Mouse (Mus musculus): ENCODE data around the gene Etv6. TPM values are rescaled to one million over a fixed set of nuclear protein-coding genes. Genes with fewer than 3 reads are reported as not detected.
A peak's percentile ranks its signal among the peaks of the same experiment; 100 is the strongest.

Etv6 gene
- polyA plus RNA-seq, 1 experiment = 10.5 TPM

- H3K4me3 ChIP-seq (ENCODE audit: insufficient read depth, low read depth, low read length) = no peak overlapping the region
- H3K4me1 ChIP-seq (ENCODE audit: control insufficient read depth, insufficient read depth, insufficient read length, low read length) = peaks cover 27% of the 10 kb centered on the region
Observed at GRCm38 (mm10) chr6:134189174-134189573, 153.7 kb downstream of the Etv6 start.

GRCm38 (mm10) chr6:134189575-134190132 is 154.2 kb downstream of the Etv6 start:
- peaks cover 27% of the 10 kb centered on the region for H3K4me1 ChIP-seq (ENCODE audit: control insufficient read depth, insufficient read depth, insufficient read length, low read length)
- peak overlapping the region; percentile 70 for H3K27ac ChIP-seq (replicated peaks; ENCODE audit: low read depth, low read length)

More at GRCm38 (mm10) chr6:134189174-134189573, 153.7 kb downstream of the Etv6 start:
- peak overlapping the region; percentile 70 for H3K27ac ChIP-seq (replicated peaks; ENCODE audit: low read depth, low read length)

GRCm38 (mm10) chr6:134190597-134191278 is 155.2 kb downstream of the Etv6 start:
- peaks cover 27% of the 10 kb centered on the region for H3K4me1 ChIP-seq (ENCODE audit: control insufficient read depth, insufficient read depth, insufficient read length, low read length)
- H3K27ac ChIP-seq (replicated peaks; ENCODE audit: low read depth, low read length) = no peak overlapping the region
- H3K4me3 ChIP-seq (ENCODE audit: insufficient read depth, low read depth, low read length) = no peak overlapping the region

More at GRCm38 (mm10) chr6:134189575-134190132, 154.2 kb downstream of the Etv6 start:
- no peak overlapping the region for H3K4me3 ChIP-seq (ENCODE audit: insufficient read depth, low read depth, low read length)

GRCm38 (mm10) chr6:134192710-134193109 is 157.2 kb downstream of the Etv6 start:
- H3K4me1 ChIP-seq (ENCODE audit: control insufficient read depth, insufficient read depth, insufficient read length, low read length) = peaks cover 19% of the 10 kb centered on the region
- no peak overlapping the region for H3K27ac ChIP-seq (replicated peaks; ENCODE audit: low read depth, low read length)
- no peak overlapping the region for H3K4me3 ChIP-seq (ENCODE audit: insufficient read depth, low read depth, low read length)

- Histone ChIP-seq H3K4me1 (ENCODE audit: control insufficient read depth, insufficient read depth, insufficient read length, low read length) (peaks cover 29% of the 10 kb centered on the region), H3K4me3 (ENCODE audit: insufficient read depth, low read depth, low read length) (no peak overlapping the region), H3K27ac (replicated peaks; ENCODE audit: low read depth, low read length) (peak overlapping the region; percentile 74)
Observed at GRCm38 (mm10) chr6:134199895-134200294, 164.4 kb downstream of the Etv6 start.

GRCm38 (mm10) chr6:134200577-134200976 is 165.1 kb downstream of the Etv6 start:
- peaks cover 30% of the 10 kb centered on the region for H3K4me1 ChIP-seq (ENCODE audit: control insufficient read depth, insufficient read depth, insufficient read length, low read length)
- no peak overlapping the region for H3K4me3 ChIP-seq (ENCODE audit: insufficient read depth, low read depth, low read length)
- peak overlapping the region; percentile 74 for H3K27ac ChIP-seq (replicated peaks; ENCODE audit: low read depth, low read length)

- peaks cover 39% of the 10 kb centered on the region for H3K4me1 ChIP-seq (ENCODE audit: control insufficient read depth, insufficient read depth, insufficient read length, low read length)
- no peak overlapping the region for H3K4me3 ChIP-seq (ENCODE audit: insufficient read depth, low read depth, low read length)
- H3K27ac ChIP-seq (replicated peaks; ENCODE audit: low read depth, low read length) = no peak overlapping the region; the same call in 1 of the 2 replicates
Observed at GRCm38 (mm10) chr6:134202176-134202575, 166.7 kb downstream of the Etv6 start.

GRCm38 (mm10) chr6:134205163-134205562 is 169.7 kb downstream of the Etv6 start:
- Histone ChIP-seq H3K4me3 (ENCODE audit: insufficient read depth, low read depth, low read length) (no peak overlapping the region), H3K4me1 (ENCODE audit: control insufficient read depth, insufficient read depth, insufficient read length, low read length) (peaks cover 46% of the 10 kb centered on the region), H3K27ac (replicated peaks; ENCODE audit: low read depth, low read length) (no peak overlapping the region)

GRCm38 (mm10) chr6:134205726-134206125 is 170.2 kb downstream of the Etv6 start:
- no peak overlapping the region for H3K4me3 ChIP-seq (ENCODE audit: insufficient read depth, low read depth, low read length)
- H3K4me1 ChIP-seq (ENCODE audit: control insufficient read depth, insufficient read depth, insufficient read length, low read length) = peaks cover 44% of the 10 kb centered on the region
- no peak overlapping the region; the same call in 1 of the 2 replicates for H3K27ac ChIP-seq (replicated peaks; ENCODE audit: low read depth, low read length)

GRCm38 (mm10) chr6:134206251-134206650 is 170.8 kb downstream of the Etv6 start:
- no peak overlapping the region for H3K27ac ChIP-seq (replicated peaks; ENCODE audit: low read depth, low read length)
- H3K4me3 ChIP-seq (ENCODE audit: insufficient read depth, low read depth, low read length) = no peak overlapping the region
- peaks cover 46% of the 10 kb centered on the region for H3K4me1 ChIP-seq (ENCODE audit: control insufficient read depth, insufficient read depth, insufficient read length, low read length)

- H3K4me1 ChIP-seq (ENCODE audit: control insufficient read depth, insufficient read depth, insufficient read length, low read length) = peaks cover 43% of the 10 kb centered on the region
- H3K4me3 ChIP-seq (ENCODE audit: insufficient read depth, low read depth, low read length) = 0 out of 2 replicates have a peak overlapping the region, but pooled peaks have one; percentile 14
- peak overlapping the region; percentile 78 for H3K27ac ChIP-seq (replicated peaks; ENCODE audit: low read depth, low read length)
Observed at GRCm38 (mm10) chr6:134207391-134208179, 172.1 kb downstream of the Etv6 start.

GRCm38 (mm10) chr6:134208180-134208952 is 172.9 kb downstream of the Etv6 start:
- H3K27ac ChIP-seq (replicated peaks; ENCODE audit: low read depth, low read length) = peak overlapping the region; percentile 78
- H3K4me1 ChIP-seq (ENCODE audit: control insufficient read depth, insufficient read depth, insufficient read length, low read length) = peaks cover 43% of the 10 kb centered on the region
- H3K4me3 ChIP-seq (ENCODE audit: insufficient read depth, low read depth, low read length) = 0 out of 2 replicates have a peak overlapping the region, but pooled peaks have one; percentile 14

- Histone ChIP-seq H3K4me3 (ENCODE audit: insufficient read depth, low read depth, low read length) (no peak overlapping the region), H3K27ac (replicated peaks; ENCODE audit: low read depth, low read length) (peak overlapping the region; percentile 70), H3K4me1 (ENCODE audit: control insufficient read depth, insufficient read depth, insufficient read length, low read length) (peaks cover 38% of the 10 kb centered on the region)
Observed at GRCm38 (mm10) chr6:134210675-134211457, 175.4 kb downstream of the Etv6 start.

- no peak overlapping the region for H3K4me3 ChIP-seq (ENCODE audit: insufficient read depth, low read depth, low read length)
- peaks cover 34% of the 10 kb centered on the region for H3K4me1 ChIP-seq (ENCODE audit: control insufficient read depth, insufficient read depth, insufficient read length, low read length)
- peak overlapping the region; percentile 78 for H3K27ac ChIP-seq (replicated peaks; ENCODE audit: low read depth, low read length)
Observed at GRCm38 (mm10) chr6:134211458-134211776, 175.9 kb downstream of the Etv6 start.

All from brown adipose tissue, adult 24 weeks (tissue).